Mouse (Mus musculus) stomach, adult 2 months (tissue): ENCODE measurements around the gene Rspo3. TPM values are rescaled to one million over a fixed set of nuclear protein-coding genes. Genes with fewer than 3 reads are reported as not detected.

ENCODE experiments used
- polyA plus RNA-seq: library from polyadenylated mRNA; depleted of rRNA; stranded (reverse); fragments of >200 nt; gene quantifications from 2 replicates; pipeline ENCODE4 v1.2.3, GENCODE M21; 2012; rRNA removed

Gene Rspo3
- 4.0 and 8.7 TPM in 2 replicates for polyA plus RNA-seq

GRCm38 (mm10) chr10:29535546-29536260 lies at the start of gene Rspo3:
TSS of gene Rspo3 (minus strand) at chr10:29535867.

Other genes with a start within 250 kb of the Rspo3 start
- 0.32 and 0.52 TPM in 2 replicates for gene Echdc1, start 222.7 kb downstream of the Rspo3 start, polyA plus RNA-seq
- gene Rnf146, start 173.4 kb downstream of the Rspo3 start, polyA plus RNA-seq: 3.5 and 5.5 TPM in 2 replicates